Mouse (Mus musculus): ENCODE measurements around the gene Dock10. TPM values are rescaled to one million over a fixed set of nuclear protein-coding genes. Genes with fewer than 3 reads are reported as not detected.

Gene Dock10
- polyA plus RNA-seq, 1 experiment, result 0.04 TPM

- no peaks in the 10 kb centered on the region for H3K79me2 ChIP-seq (ENCODE audit: control insufficient read depth, insufficient read depth)
- no peak overlapping the region for H3K4me3 ChIP-seq
- no peak overlapping the region for H3K4me2 ChIP-seq (ENCODE audit: low read depth)
- no peaks in the 10 kb centered on the region for H3K27me3 ChIP-seq (ENCODE audit: control insufficient read depth, insufficient read depth, insufficient read length)
- TF ChIP-seq MAX (IDR thresholded peaks at IDR 0.05; ENCODE audit: low read depth), result no peak
- no peak for TF ChIP-seq MYOD1 (IDR thresholded peaks at IDR 0.05; ENCODE audit: control insufficient read depth in 1 of 3, insufficient read length in 2 of 3, low read depth in 2 of 3)
- TF ChIP-seq MYOG (IDR thresholded peaks at IDR 0.05; ENCODE audit: control insufficient read depth in 1 of 3, insufficient read depth in 1 of 3, insufficient read length in 2 of 3, low read depth in 2 of 3), result no peak
- TF ChIP-seq CEBPB (IDR thresholded peaks at IDR 0.05; ENCODE audit: insufficient read depth, poor library complexity, severe bottlenecking), result no peak
- no peak for TF ChIP-seq E2F4 (IDR thresholded peaks at IDR 0.05; ENCODE audit: insufficient read depth)
- no peak for TF ChIP-seq TCF12 (IDR thresholded peaks at IDR 0.05; ENCODE audit: insufficient read depth, poor library complexity, severe bottlenecking)
- TF ChIP-seq POLR2A (IDR thresholded peaks at IDR 0.05; ENCODE audit: insufficient read length, low read depth), result no peak
- TF ChIP-seq USF1 (IDR thresholded peaks at IDR 0.05; ENCODE audit: low read depth), result no peak
- TF ChIP-seq TCF3 (IDR thresholded peaks at IDR 0.05; ENCODE audit: insufficient read length, low read depth), result no peak
- H3ac ChIP-seq (ENCODE audit: control insufficient read depth, insufficient read length), result no peak overlapping the region
- H3K36me3 ChIP-seq (ENCODE audit: control insufficient read depth, insufficient read depth), result no peaks in the 10 kb centered on the region
Measured at GRCm38 (mm10) chr1:80765504-80765903, 7.2 kb upstream of the Dock10 start.

GRCm38 (mm10) chr1:80763042-80763950 is 5.0 kb upstream of the Dock10 start:
- Histone ChIP-seq H3K4me2 (ENCODE audit: low read depth) (no peak overlapping the region), H3K79me2 (ENCODE audit: control insufficient read depth, insufficient read depth) (no peaks in the 10 kb centered on the region), H3ac (ENCODE audit: control insufficient read depth, insufficient read length) (no peak overlapping the region), H3K36me3 (ENCODE audit: control insufficient read depth, insufficient read depth) (no peaks in the 10 kb centered on the region), H3K4me3 (no peak overlapping the region), H3K27me3 (ENCODE audit: control insufficient read depth, insufficient read depth, insufficient read length) (peaks cover 1% of the 10 kb centered on the region)
- TF ChIP-seq CEBPB (IDR thresholded peaks at IDR 0.05; ENCODE audit: insufficient read depth, poor library complexity, severe bottlenecking) (no peak), TCF3 (IDR thresholded peaks at IDR 0.05; ENCODE audit: insufficient read length, low read depth) (no peak), MYOG (IDR thresholded peaks at IDR 0.05; ENCODE audit: control insufficient read depth in 1 of 3, insufficient read depth in 1 of 3, insufficient read length in 2 of 3, low read depth in 2 of 3) (no peak), POLR2A (IDR thresholded peaks at IDR 0.05; ENCODE audit: insufficient read length, low read depth) (no peak), REST (IDR thresholded peaks at IDR 0.05; ENCODE audit: insufficient read depth, insufficient read length) (no peak), POLR2AphosphoS2 (IDR thresholded peaks at IDR 0.05; ENCODE audit: insufficient read length, low read depth) (no peak), USF1 (IDR thresholded peaks at IDR 0.05; ENCODE audit: low read depth) (no peak), MAX (IDR thresholded peaks at IDR 0.05; ENCODE audit: low read depth) (no peak), MYOD1 (IDR thresholded peaks at IDR 0.05; ENCODE audit: control insufficient read depth in 1 of 3, insufficient read length in 2 of 3, low read depth in 2 of 3) (no peak), SRF (IDR thresholded peaks at IDR 0.05; ENCODE audit: control insufficient read depth, insufficient read length, low read depth) (no peak), TCF12 (IDR thresholded peaks at IDR 0.05; ENCODE audit: insufficient read depth, poor library complexity, severe bottlenecking) (no peak), E2F4 (IDR thresholded peaks at IDR 0.05; ENCODE audit: insufficient read depth) (no peak)

- H3K79me2 ChIP-seq (ENCODE audit: control insufficient read depth, insufficient read depth), result no peaks in the 10 kb centered on the region
- no peak overlapping the region for H3K4me3 ChIP-seq
- no peaks in the 10 kb centered on the region for H3K36me3 ChIP-seq (ENCODE audit: control insufficient read depth, insufficient read depth)
- no peak overlapping the region for H3ac ChIP-seq (ENCODE audit: control insufficient read depth, insufficient read length)
- no peak for TF ChIP-seq TCF12 (IDR thresholded peaks at IDR 0.05; ENCODE audit: insufficient read depth, poor library complexity, severe bottlenecking)
- no peak for TF ChIP-seq CEBPB (IDR thresholded peaks at IDR 0.05; ENCODE audit: insufficient read depth, poor library complexity, severe bottlenecking)
- no peak for TF ChIP-seq USF1 (IDR thresholded peaks at IDR 0.05; ENCODE audit: low read depth)
- TF ChIP-seq TCF3 (IDR thresholded peaks at IDR 0.05; ENCODE audit: insufficient read length, low read depth), result no peak
- TF ChIP-seq POLR2A (IDR thresholded peaks at IDR 0.05; ENCODE audit: insufficient read length, low read depth), result no peak
- no peak for TF ChIP-seq MAX (IDR thresholded peaks at IDR 0.05; ENCODE audit: low read depth)
- TF ChIP-seq MYOG (IDR thresholded peaks at IDR 0.05; ENCODE audit: control insufficient read depth in 1 of 3, insufficient read depth in 1 of 3, insufficient read length in 2 of 3, low read depth in 2 of 3), result no peak
- TF ChIP-seq SRF (IDR thresholded peaks at IDR 0.05; ENCODE audit: control insufficient read depth, insufficient read length, low read depth), result no peak
- no peak for TF ChIP-seq MYOD1 (IDR thresholded peaks at IDR 0.05; ENCODE audit: control insufficient read depth in 1 of 3, insufficient read length in 2 of 3, low read depth in 2 of 3)
- no peak for TF ChIP-seq REST (IDR thresholded peaks at IDR 0.05; ENCODE audit: insufficient read depth, insufficient read length)
- TF ChIP-seq E2F4 (IDR thresholded peaks at IDR 0.05; ENCODE audit: insufficient read depth), result no peak
- no peak for TF ChIP-seq POLR2AphosphoS2 (IDR thresholded peaks at IDR 0.05; ENCODE audit: insufficient read length, low read depth)
- peaks cover 7% of the 10 kb centered on the region for H3K27me3 ChIP-seq (ENCODE audit: control insufficient read depth, insufficient read depth, insufficient read length)
- peak overlapping the region; percentile 77 for H3K4me2 ChIP-seq (ENCODE audit: low read depth)
Measured at GRCm38 (mm10) chr1:80758798-80759184, 464 bp upstream of the Dock10 start.

GRCm38 (mm10) chr1:80757650-80757976 is 714 bp downstream of the Dock10 start:
- Histone ChIP-seq H3K36me3 (ENCODE audit: control insufficient read depth, insufficient read depth) (no peaks in the 10 kb centered on the region), H3K27me3 (ENCODE audit: control insufficient read depth, insufficient read depth, insufficient read length) (peaks cover 7% of the 10 kb centered on the region), H3K4me2 (ENCODE audit: low read depth) (peak overlapping the region; percentile 84), H3ac (ENCODE audit: control insufficient read depth, insufficient read length) (no peak overlapping the region), H3K4me3 (peak overlapping the region; percentile 5), H3K79me2 (ENCODE audit: control insufficient read depth, insufficient read depth) (no peaks in the 10 kb centered on the region)
- TF ChIP-seq MYOG (IDR thresholded peaks at IDR 0.05; ENCODE audit: control insufficient read depth in 1 of 3, insufficient read depth in 1 of 3, insufficient read length in 2 of 3, low read depth in 2 of 3) (no peak), POLR2A (IDR thresholded peaks at IDR 0.05; ENCODE audit: insufficient read length, low read depth) (no peak), MYOD1 (IDR thresholded peaks at IDR 0.05; ENCODE audit: control insufficient read depth in 1 of 3, insufficient read length in 2 of 3, low read depth in 2 of 3) (no peak), CEBPB (IDR thresholded peaks at IDR 0.05; ENCODE audit: insufficient read depth, poor library complexity, severe bottlenecking) (no peak), MAX (IDR thresholded peaks at IDR 0.05; ENCODE audit: low read depth) (no peak), E2F4 (IDR thresholded peaks at IDR 0.05; ENCODE audit: insufficient read depth) (no peak), TCF12 (IDR thresholded peaks at IDR 0.05; ENCODE audit: insufficient read depth, poor library complexity, severe bottlenecking) (no peak), REST (IDR thresholded peaks at IDR 0.05; ENCODE audit: insufficient read depth, insufficient read length) (no peak), USF1 (IDR thresholded peaks at IDR 0.05; ENCODE audit: low read depth) (no peak)
